Mouse (Mus musculus) limb, embryonic 12.5 days (tissue): ENCODE measurements at regions not wholly inside any gene's neighbourhood (a gene's known extent, or its start where the extent isn't known, plus 50 kb on each side); places are given as distances from the start of the nearest gene placed in this dataset.

Source experiments
- ATAC-seq: fragments of 200-750 bp; cut with Nextera tagmentation; 2 replicates; pipeline ENCODE4 v1.8.0; 2017; ENCODE audit warnings: low read depth, moderate TSS enrichment; ENCODE audit not compliant: insufficient number of reproducible peaks, insufficient read depth, low FRiP score, low TSS enrichment
- H3K27ac ChIP-seq: fragments of 300-500 bp; sonication (generic); 2 replicates; pipeline ENCODE4 v1.5.1; 2016; ENCODE audit warnings: mild to moderate bottlenecking, moderate library complexity
- H3K27me3 ChIP-seq: fragments of 300-500 bp; sonication (generic); 2 replicates; pipeline ENCODE4 v1.6.1; 2016; ENCODE audit warnings: mild to moderate bottlenecking, moderate library complexity
- H3K36me3 ChIP-seq: fragments of 300-500 bp; sonication (generic); 2 replicates; pipeline ENCODE4 v1.6.1; 2016; ENCODE audit warnings: mild to moderate bottlenecking, moderate library complexity
- H3K4me1 ChIP-seq: fragments of 300-500 bp; sonication (generic); replicated peaks from 2 replicates; pipeline ENCODE4 v1.6.1; 2016
- H3K4me2 ChIP-seq: fragments of 300-500 bp; sonication (generic); 2 replicates; pipeline ENCODE4 v1.6.1; 2016; ENCODE audit warnings: mild to moderate bottlenecking, moderate library complexity
- H3K4me3 ChIP-seq: fragments of 300-500 bp; sonication (generic); replicated peaks from 2 replicates; pipeline ENCODE4 v1.5.1; 2016; ENCODE audit warnings: mild to moderate bottlenecking
- H3K9ac ChIP-seq: fragments of 300-500 bp; sonication (generic); replicated peaks from 2 replicates; pipeline ENCODE4 v1.6.1; 2016; ENCODE audit warnings: mild to moderate bottlenecking, moderate library complexity
- H3K9me3 ChIP-seq: fragments of 300-500 bp; sonication (generic); 2 replicates; pipeline ENCODE4 v1.6.1; 2016; ENCODE audit warnings: mild to moderate bottlenecking, moderate library complexity
- WGBS: fragments of 180-500 bp; shearing (Covaris S2); methylation state at CpG from one replicate; pipeline ENCODE4 v1.1.7; 2016; 5-methylcytosine and 5-hydroxymethylcytosine counted together

GRCm38 (mm10) chr7:115300241-115300640, 556.7 kb downstream of the Insc start:
- Histone ChIP-seq H3K27ac (no peak overlapping the region), H3K4me1 (peaks cover 4% of the 10 kb centered on the region; the same call in 1 of the 2 replicates), H3K36me3 (no peaks in the 10 kb centered on the region), H3K9ac (no peak overlapping the region), H3K27me3 (no peaks in the 10 kb centered on the region), H3K4me2 (no peak overlapping the region), H3K4me3 (no peak overlapping the region), H3K9me3 (no peaks in the 10 kb centered on the region)
- WGBS: 86% methylated on average over 8 of the region's 8 CpGs
- ATAC-seq: no peak

GRCm38 (mm10) chr7:115308377-115308776, 564.9 kb downstream of the Insc start:
- Histone ChIP-seq H3K27ac (no peak overlapping the region), H3K9me3 (no peaks in the 10 kb centered on the region), H3K27me3 (no peaks in the 10 kb centered on the region; the same call in 1 of the 2 replicates), H3K36me3 (no peaks in the 10 kb centered on the region), H3K4me1 (no peaks in the 10 kb centered on the region), H3K4me2 (no peak overlapping the region), H3K4me3 (no peak overlapping the region), H3K9ac (no peak overlapping the region)
- ATAC-seq: no peak
- WGBS: 89% methylated on average over 4 of the region's 4 CpGs

GRCm38 (mm10) chr7:115310400-115311225, 567.1 kb downstream of the Insc start:
- ATAC-seq: no peak
- Histone ChIP-seq H3K27me3 (no peaks in the 10 kb centered on the region; the same call in 1 of the 2 replicates), H3K9me3 (no peaks in the 10 kb centered on the region), H3K36me3 (no peaks in the 10 kb centered on the region), H3K4me2 (no peak overlapping the region), H3K4me1 (no peaks in the 10 kb centered on the region), H3K27ac (no peak overlapping the region), H3K9ac (no peak overlapping the region), H3K4me3 (no peak overlapping the region)
- 62% methylated on average over 5 of the region's 5 CpGs for WGBS

- no peak overlapping the region for H3K4me2 ChIP-seq
- no peaks in the 10 kb centered on the region for H3K36me3 ChIP-seq
- ATAC-seq: no peak
- 76% methylated on average over 4 of the region's 4 CpGs for WGBS
- 0 out of 2 replicates have a peak, but pooled peaks cover 4% of the 10 kb centered on the region for H3K27me3 ChIP-seq
- H3K4me3 ChIP-seq: no peak overlapping the region
- H3K4me1 ChIP-seq: peaks cover 10% of the 10 kb centered on the region
- no peak overlapping the region for H3K9ac ChIP-seq
- no peaks in the 10 kb centered on the region for H3K9me3 ChIP-seq
- no peak overlapping the region for H3K27ac ChIP-seq
Observed at GRCm38 (mm10) chr7:115319504-115319903, 576.0 kb downstream of the Insc start.

- peaks cover 13% of the 10 kb centered on the region for H3K4me1 ChIP-seq
- H3K36me3 ChIP-seq: no peaks in the 10 kb centered on the region
- 60% methylated on average over 5 of the region's 5 CpGs for WGBS
- no peak overlapping the region for H3K27ac ChIP-seq
- no peak overlapping the region for H3K4me2 ChIP-seq
- no peak overlapping the region for H3K4me3 ChIP-seq
- no peak overlapping the region for H3K9ac ChIP-seq
- H3K9me3 ChIP-seq: no peaks in the 10 kb centered on the region
- ATAC-seq: no peak
- 0 out of 2 replicates have a peak, but pooled peaks cover 4% of the 10 kb centered on the region for H3K27me3 ChIP-seq
Observed at GRCm38 (mm10) chr7:115322989-115323388, 579.5 kb downstream of the Insc start.

GRCm38 (mm10) chr7:115328300-115328699, 584.8 kb downstream of the Insc start:
- H3K4me1 ChIP-seq: peaks cover 9% of the 10 kb centered on the region; the same call in 1 of the 2 replicates
- no peaks in the 10 kb centered on the region for H3K27me3 ChIP-seq
- ATAC-seq: no peak
- 34% methylated on average over 3 of the region's 3 CpGs for WGBS
- no peak overlapping the region for H3K4me3 ChIP-seq
- H3K9me3 ChIP-seq: no peaks in the 10 kb centered on the region
- no peak overlapping the region for H3K4me2 ChIP-seq
- no peak overlapping the region for H3K9ac ChIP-seq
- no peaks in the 10 kb centered on the region for H3K36me3 ChIP-seq
- H3K27ac ChIP-seq: no peak overlapping the region

GRCm38 (mm10) chr7:115331698-115332097, 588.2 kb downstream of the Insc start:
- Histone ChIP-seq H3K4me1 (0 out of 2 replicates have a peak, but pooled peaks cover 3% of the 10 kb centered on the region), H3K4me3 (no peak overlapping the region), H3K27me3 (no peaks in the 10 kb centered on the region), H3K36me3 (no peaks in the 10 kb centered on the region), H3K9me3 (no peaks in the 10 kb centered on the region), H3K27ac (no peak overlapping the region), H3K9ac (no peak overlapping the region), H3K4me2 (no peak overlapping the region)
- no peak for ATAC-seq
- WGBS: 60% methylated on average over 1 of the region's 1 CpGs

- H3K4me1 ChIP-seq: no peaks in the 10 kb centered on the region
- no peaks in the 10 kb centered on the region for H3K27me3 ChIP-seq
- no peak overlapping the region for H3K4me3 ChIP-seq
- no peaks in the 10 kb centered on the region for H3K36me3 ChIP-seq
- H3K27ac ChIP-seq: no peak overlapping the region
- no peak overlapping the region for H3K4me2 ChIP-seq
- H3K9me3 ChIP-seq: peaks cover 7% of the 10 kb centered on the region; the same call in 1 of the 2 replicates
- ATAC-seq: no peak
- no peak overlapping the region for H3K9ac ChIP-seq
- 33% methylated on average over 1 of the region's 1 CpGs for WGBS
Observed at GRCm38 (mm10) chr7:115333046-115333577, 589.6 kb downstream of the Insc start.

GRCm38 (mm10) chr7:115335051-115335450, 591.6 kb downstream of the Insc start:
- Histone ChIP-seq H3K9ac (no peak overlapping the region), H3K4me3 (no peak overlapping the region), H3K27me3 (no peaks in the 10 kb centered on the region), H3K36me3 (no peaks in the 10 kb centered on the region), H3K4me2 (no peak overlapping the region), H3K27ac (no peak overlapping the region), H3K4me1 (no peaks in the 10 kb centered on the region), H3K9me3 (peaks cover 7% of the 10 kb centered on the region; the same call in 1 of the 2 replicates)
- WGBS: 98% methylated on average over 3 of the region's 3 CpGs
- ATAC-seq: no peak

- Histone ChIP-seq H3K4me2 (no peak overlapping the region), H3K36me3 (no peaks in the 10 kb centered on the region), H3K27ac (no peak overlapping the region), H3K9me3 (peaks cover 7% of the 10 kb centered on the region; the same call in 1 of the 2 replicates), H3K4me3 (no peak overlapping the region), H3K27me3 (0 out of 2 replicates have a peak, but pooled peaks cover 5% of the 10 kb centered on the region), H3K4me1 (no peaks in the 10 kb centered on the region; the same call in 1 of the 2 replicates), H3K9ac (no peak overlapping the region)
- 87% methylated on average over 7 of the region's 7 CpGs for WGBS
- ATAC-seq: no peak
Observed at GRCm38 (mm10) chr7:115340155-115340554, 596.7 kb downstream of the Insc start.

GRCm38 (mm10) chr7:115341007-115341406, 597.5 kb downstream of the Insc start:
- H3K4me3 ChIP-seq: no peak overlapping the region
- H3K27me3 ChIP-seq: 0 out of 2 replicates have a peak, but pooled peaks cover 5% of the 10 kb centered on the region
- no peaks in the 10 kb centered on the region for H3K36me3 ChIP-seq
- no peaks in the 10 kb centered on the region; the same call in 1 of the 2 replicates for H3K4me1 ChIP-seq
- 76% methylated on average over 4 of the region's 4 CpGs for WGBS
- no peak overlapping the region for H3K9ac ChIP-seq
- no peak for ATAC-seq
- no peak overlapping the region for H3K4me2 ChIP-seq
- no peak overlapping the region for H3K27ac ChIP-seq
- H3K9me3 ChIP-seq: peaks cover 7% of the 10 kb centered on the region; the same call in 1 of the 2 replicates
